Mouse (Mus musculus) limb, embryonic 12.5 days (tissue): Measurements from ENCODE around the gene Sys1. TPM values are rescaled to one million over a fixed set of nuclear protein-coding genes. Genes with fewer than 3 reads are reported as not detected.

Experiments used
- ATAC-seq: fragments of 200-750 bp; cut with Nextera tagmentation; 2 replicates; pipeline ENCODE4 v1.8.0; 2017; ENCODE audit warnings: low read depth, moderate TSS enrichment; ENCODE audit not compliant: insufficient number of reproducible peaks, insufficient read depth, low FRiP score, low TSS enrichment
- H3K27ac ChIP-seq: fragments of 300-500 bp; sonication (generic); 2 replicates; pipeline ENCODE4 v1.5.1; 2016; ENCODE audit warnings: mild to moderate bottlenecking, moderate library complexity
- H3K27me3 ChIP-seq: fragments of 300-500 bp; sonication (generic); 2 replicates; pipeline ENCODE4 v1.6.1; 2016; ENCODE audit warnings: mild to moderate bottlenecking, moderate library complexity
- H3K36me3 ChIP-seq: fragments of 300-500 bp; sonication (generic); 2 replicates; pipeline ENCODE4 v1.6.1; 2016; ENCODE audit warnings: mild to moderate bottlenecking, moderate library complexity
- H3K4me1 ChIP-seq: fragments of 300-500 bp; sonication (generic); replicated peaks from 2 replicates; pipeline ENCODE4 v1.6.1; 2016
- H3K4me2 ChIP-seq: fragments of 300-500 bp; sonication (generic); 2 replicates; pipeline ENCODE4 v1.6.1; 2016; ENCODE audit warnings: mild to moderate bottlenecking, moderate library complexity
- H3K4me3 ChIP-seq: fragments of 300-500 bp; sonication (generic); replicated peaks from 2 replicates; pipeline ENCODE4 v1.5.1; 2016; ENCODE audit warnings: mild to moderate bottlenecking
- H3K9ac ChIP-seq: fragments of 300-500 bp; sonication (generic); replicated peaks from 2 replicates; pipeline ENCODE4 v1.6.1; 2016; ENCODE audit warnings: mild to moderate bottlenecking, moderate library complexity
- H3K9me3 ChIP-seq: fragments of 300-500 bp; sonication (generic); 2 replicates; pipeline ENCODE4 v1.6.1; 2016; ENCODE audit warnings: mild to moderate bottlenecking, moderate library complexity
- WGBS: fragments of 180-500 bp; shearing (Covaris S2); methylation state at CpG from one replicate; pipeline ENCODE4 v1.1.7; 2016; 5-methylcytosine and 5-hydroxymethylcytosine counted together
- polyA plus RNA-seq: library from polyadenylated mRNA; unstranded; fragments of >200 nt; fragmentation: Nextera tagmentation; extraction: Ambion mirVana; gene quantifications from 2 replicates; pipeline ENCODE4 v1.2.1, GENCODE M21; 2016

Gene Sys1
- polyA plus RNA-seq, 1 experiment from 2014 or later: 59.2 TPM

DNA sequence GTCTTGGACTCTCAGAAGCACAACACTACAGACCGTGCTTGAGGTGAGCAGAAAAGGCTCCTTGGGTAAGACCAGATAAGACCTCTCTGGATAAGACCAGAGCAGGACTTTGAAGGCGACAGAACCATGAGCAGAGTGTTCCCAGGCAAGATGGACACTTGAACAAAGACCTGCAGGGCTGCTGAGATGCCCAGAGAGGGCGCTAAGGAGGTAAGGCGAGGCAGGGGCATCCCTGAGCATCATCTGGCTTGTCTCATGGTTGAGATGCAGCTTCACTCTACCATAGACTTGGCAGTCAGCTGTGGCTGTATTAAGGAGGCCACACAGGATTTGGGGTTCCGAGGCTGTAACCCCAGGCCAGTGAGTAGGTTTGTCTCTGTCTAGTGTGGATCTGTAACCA, 42.6 kb downstream of the Sys1 start:
- Histone ChIP-seq H3K9me3 (peaks cover 2% of the 10 kb centered on the region), H3K36me3 (peaks cover 50% of the 10 kb centered on the region), H3K4me3 (no peak overlapping the region)

DNA sequence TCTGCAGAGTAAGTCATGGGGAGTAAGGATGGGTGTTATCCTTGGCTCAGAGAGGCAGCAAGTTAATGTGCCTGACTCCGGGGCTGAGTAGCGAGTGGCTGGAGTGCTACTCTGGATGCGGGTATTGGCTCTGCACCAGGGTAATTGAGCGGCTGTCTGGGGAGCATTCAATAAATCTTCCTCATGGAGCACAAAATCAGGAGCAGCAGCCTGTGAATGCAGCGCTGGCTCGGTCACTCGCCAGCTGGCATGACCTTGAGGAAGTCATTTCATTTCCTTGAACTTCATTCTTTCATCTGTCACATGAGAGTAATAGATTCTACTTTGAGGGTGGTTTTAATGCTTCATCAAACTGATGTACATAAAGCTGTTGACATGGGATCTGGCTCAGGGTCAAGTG, 43.7 kb downstream of the Sys1 start:
- Histone ChIP-seq H3K27ac (no peak overlapping the region), H3K36me3 (peaks cover 62% of the 10 kb centered on the region), H3K9me3 (peaks cover 10% of the 10 kb centered on the region), H3K4me2 (no peak overlapping the region), H3K9ac (no peak overlapping the region), H3K4me3 (no peak overlapping the region), H3K4me1 (peaks cover 9% of the 10 kb centered on the region), H3K27me3 (no peaks in the 10 kb centered on the region)
- ATAC-seq: no peak
- WGBS: 92% methylated on average over 7 of the region's 7 CpGs

More for the DNA sequence above, 42.6 kb downstream of the Sys1 start:
- 68% methylated on average over 5 of the region's 5 CpGs for WGBS
- Histone ChIP-seq H3K4me2 (no peak overlapping the region), H3K27me3 (no peaks in the 10 kb centered on the region), H3K4me1 (peaks cover 9% of the 10 kb centered on the region), H3K27ac (no peak overlapping the region), H3K9ac (no peak overlapping the region)
- ATAC-seq: no peak

- Histone ChIP-seq H3K27me3 (no peaks in the 10 kb centered on the region), H3K4me3 (no peak overlapping the region), H3K9ac (no peak overlapping the region), H3K36me3 (peaks cover 73% of the 10 kb centered on the region), H3K4me2 (no peak overlapping the region), H3K27ac (no peak overlapping the region), H3K9me3 (peaks cover 10% of the 10 kb centered on the region), H3K4me1 (no peaks in the 10 kb centered on the region)
- 94% methylated on average over 3 of the region's 3 CpGs for WGBS
- no peak for ATAC-seq
Measured at GRCm38 (mm10) chr2:164504919-164505318, 48.2 kb downstream of the Sys1 start.

DNA sequence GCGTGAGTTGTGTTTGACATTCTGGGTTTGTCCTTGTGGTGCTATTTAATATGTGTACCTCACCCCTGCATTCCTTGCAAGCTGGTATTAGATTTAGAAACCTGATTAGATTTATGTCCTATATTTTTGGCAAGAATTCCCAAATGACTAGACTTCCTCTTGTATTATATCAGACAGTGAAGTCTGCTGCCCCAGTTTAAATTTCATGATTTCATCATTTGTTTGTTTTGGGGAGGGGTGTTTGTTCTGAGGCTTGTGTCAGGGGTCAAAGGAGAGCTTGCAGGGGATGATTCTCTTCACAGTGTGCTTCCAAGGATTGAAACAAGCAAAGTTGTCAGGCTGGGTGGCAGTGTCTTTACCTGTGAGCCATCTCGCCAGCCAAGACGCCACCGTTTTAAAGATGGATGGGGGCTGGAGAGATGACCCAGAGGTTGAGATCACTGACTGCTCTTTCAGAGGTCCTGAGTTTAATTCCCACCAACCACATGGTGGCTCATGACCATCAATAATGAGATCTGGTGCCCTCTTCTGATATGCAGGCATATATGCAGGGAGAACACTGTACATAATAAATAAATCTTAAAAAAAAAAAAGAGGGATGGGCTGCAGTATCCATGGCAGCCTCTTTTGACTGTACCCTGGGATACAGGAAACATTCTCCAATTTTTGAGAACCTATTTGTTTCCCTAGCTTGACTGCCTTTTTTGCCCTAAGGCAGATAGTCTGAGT, 49.0 kb downstream of the Sys1 start:
- Histone ChIP-seq H3K9ac (no peak overlapping the region), H3K4me1 (no peaks in the 10 kb centered on the region), H3K4me3 (no peak overlapping the region), H3K27me3 (no peaks in the 10 kb centered on the region), H3K9me3 (peaks cover 10% of the 10 kb centered on the region), H3K27ac (no peak overlapping the region), H3K4me2 (no peak overlapping the region), H3K36me3 (peaks cover 64% of the 10 kb centered on the region)
- ATAC-seq: no peak
- WGBS: 91% methylated on average over 4 of the region's 4 CpGs

DNA sequence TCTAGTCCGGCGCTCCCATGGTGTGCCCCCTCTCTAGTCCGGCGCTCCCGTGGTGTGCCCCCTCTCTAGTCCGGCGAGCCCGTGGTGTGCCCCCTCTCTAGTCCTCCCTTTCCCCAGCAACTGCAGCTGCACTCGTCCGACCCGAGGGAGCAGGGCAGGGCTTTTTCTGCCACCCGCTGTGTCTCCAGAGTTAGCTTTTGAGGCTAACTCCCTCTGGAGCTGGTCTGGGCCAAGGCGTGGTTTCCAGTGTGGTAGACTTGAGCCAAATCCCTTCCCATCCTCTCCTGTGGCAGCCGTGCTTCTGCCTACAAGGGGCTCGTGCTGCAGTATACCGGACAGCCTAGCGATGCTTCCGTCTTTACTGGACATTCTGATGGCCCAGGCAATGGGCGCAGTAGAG, 51.0 kb downstream of the Sys1 start:
- no peak overlapping the region for H3K4me2 ChIP-seq
- H3K27ac ChIP-seq: no peak overlapping the region
- H3K9ac ChIP-seq: no peak overlapping the region
- H3K36me3 ChIP-seq: peaks cover 46% of the 10 kb centered on the region
- no peaks in the 10 kb centered on the region for H3K27me3 ChIP-seq
- no peak overlapping the region for H3K4me3 ChIP-seq
- WGBS: 89% methylated on average over 19 of the region's 19 CpGs
- H3K4me1 ChIP-seq: 0 out of 2 replicates have a peak, but pooled peaks cover 3% of the 10 kb centered on the region
- ATAC-seq: no peak
- peaks cover 10% of the 10 kb centered on the region for H3K9me3 ChIP-seq

DNA sequence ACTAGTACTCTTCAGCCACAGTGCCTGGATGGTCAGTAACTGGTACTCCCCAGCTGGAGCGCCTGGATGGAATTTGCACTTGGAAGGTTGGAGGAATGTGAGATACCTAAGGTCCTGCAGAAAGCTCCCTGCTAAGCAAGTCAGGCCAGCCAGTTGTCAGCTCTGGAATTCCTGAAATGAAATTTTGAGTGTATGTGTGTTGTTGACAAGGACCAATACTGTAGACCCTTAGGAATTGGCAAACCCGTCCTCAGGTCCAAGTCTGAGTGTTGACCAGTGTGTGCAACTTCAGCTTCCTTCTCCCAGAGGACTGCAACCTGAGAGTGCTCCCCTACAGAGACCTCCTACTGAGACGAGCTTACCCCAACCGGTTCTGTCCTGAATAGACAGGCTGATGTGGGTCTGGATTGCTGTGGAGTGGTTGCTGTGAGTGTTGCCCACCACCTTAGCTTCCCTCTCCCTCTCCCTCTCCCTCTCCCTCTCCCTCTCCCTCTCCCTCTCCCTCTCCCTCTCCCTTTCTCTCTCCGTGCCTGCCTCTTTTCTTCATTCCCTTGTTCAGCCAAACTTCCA, 53.9 kb downstream of the Sys1 start:
- Histone ChIP-seq H3K9ac (no peak overlapping the region), H3K4me1 (0 out of 2 replicates have a peak, but pooled peaks cover 3% of the 10 kb centered on the region), H3K9me3 (no peaks in the 10 kb centered on the region), H3K27ac (no peak overlapping the region), H3K36me3 (peaks cover 17% of the 10 kb centered on the region), H3K27me3 (no peaks in the 10 kb centered on the region), H3K4me2 (no peak overlapping the region), H3K4me3 (no peak overlapping the region)
- no peak for ATAC-seq
- 40% methylated on average over 4 of the region's 5 CpGs for WGBS

GRCm38 (mm10) chr2:164512121-164512909, 55.6 kb downstream of the Sys1 start:
- Histone ChIP-seq H3K27ac (no peak overlapping the region), H3K9me3 (no peaks in the 10 kb centered on the region), H3K36me3 (peaks cover under 1% of the 10 kb centered on the region; the same call in 1 of the 2 replicates), H3K4me1 (0 out of 2 replicates have a peak, but pooled peaks cover 3% of the 10 kb centered on the region), H3K9ac (no peak overlapping the region), H3K4me2 (no peak overlapping the region), H3K27me3 (no peaks in the 10 kb centered on the region), H3K4me3 (no peak overlapping the region)
- 67% methylated on average over 12 of the region's 14 CpGs for WGBS
- ATAC-seq: no peak

GRCm38 (mm10) chr2:164513389-164513788, 56.6 kb downstream of the Sys1 start:
- no peak overlapping the region for H3K27ac ChIP-seq
- no peaks in the 10 kb centered on the region; the same call in 1 of the 2 replicates for H3K36me3 ChIP-seq
- WGBS: 81% methylated on average over 8 of the region's 8 CpGs
- H3K4me3 ChIP-seq: no peak overlapping the region
- no peaks in the 10 kb centered on the region for H3K9me3 ChIP-seq
- H3K27me3 ChIP-seq: no peaks in the 10 kb centered on the region
- no peak overlapping the region for H3K9ac ChIP-seq
- no peak overlapping the region for H3K4me2 ChIP-seq
- ATAC-seq: no peak
- H3K4me1 ChIP-seq: peaks cover 7% of the 10 kb centered on the region

DNA sequence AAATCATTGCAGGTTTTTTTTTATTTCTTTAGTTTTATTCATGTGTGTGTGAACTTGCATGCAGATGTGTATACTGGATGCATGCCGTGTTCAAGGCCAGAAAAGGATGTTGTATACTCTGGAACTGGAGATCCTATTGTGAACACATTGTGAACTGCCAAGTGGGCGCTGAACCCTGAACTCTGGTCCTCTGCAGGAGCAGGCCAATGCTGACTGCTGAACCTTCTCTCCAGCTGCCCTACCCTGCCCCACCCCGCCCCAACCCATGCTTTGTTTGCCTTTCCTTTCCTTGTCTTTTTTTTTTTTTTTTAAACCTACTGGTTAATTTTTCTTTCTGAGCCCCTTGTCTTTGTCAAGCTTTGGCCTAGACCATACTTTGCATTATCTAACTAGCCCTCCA, 58.2 kb downstream of the Sys1 start:
- Histone ChIP-seq H3K9ac (no peak overlapping the region), H3K36me3 (no peaks in the 10 kb centered on the region), H3K4me1 (peaks cover 18% of the 10 kb centered on the region), H3K27me3 (no peaks in the 10 kb centered on the region), H3K27ac (no peak overlapping the region), H3K9me3 (no peaks in the 10 kb centered on the region), H3K4me3 (no peak overlapping the region), H3K4me2 (no peak overlapping the region)
- no peak for ATAC-seq
- 83% methylated on average over 3 of the region's 3 CpGs for WGBS

- Histone ChIP-seq H3K27ac (no peak overlapping the region), H3K36me3 (no peaks in the 10 kb centered on the region), H3K4me2 (no peak overlapping the region), H3K9me3 (no peaks in the 10 kb centered on the region), H3K27me3 (no peaks in the 10 kb centered on the region), H3K4me1 (peaks cover 20% of the 10 kb centered on the region), H3K9ac (no peak overlapping the region), H3K4me3 (no peak overlapping the region)
- no peak for ATAC-seq
- 80% methylated on average over 9 of the region's 9 CpGs for WGBS
Measured at GRCm38 (mm10) chr2:164515897-164516296, 59.1 kb downstream of the Sys1 start.

GRCm38 (mm10) chr2:164516592-164516991, 59.8 kb downstream of the Sys1 start:
- no peak for ATAC-seq
- whole genome bisulfite sequencing: 90% methylated on average over 11 of the region's 11 CpGs

More at GRCm38 (mm10) chr2:164516592-164516991, 59.8 kb downstream of the Sys1 start:
- Histone ChIP-seq H3K9me3 (no peaks in the 10 kb centered on the region), H3K4me2 (no peak overlapping the region), H3K27ac (no peak overlapping the region), H3K4me1 (peaks cover 24% of the 10 kb centered on the region), H3K36me3 (no peaks in the 10 kb centered on the region), H3K9ac (no peak overlapping the region), H3K27me3 (no peaks in the 10 kb centered on the region; the same call in 1 of the 2 replicates), H3K4me3 (no peak overlapping the region)
